Comparison of ENCODE assay signal across 18 mouse cellular contexts in the genomic region with DNA sequence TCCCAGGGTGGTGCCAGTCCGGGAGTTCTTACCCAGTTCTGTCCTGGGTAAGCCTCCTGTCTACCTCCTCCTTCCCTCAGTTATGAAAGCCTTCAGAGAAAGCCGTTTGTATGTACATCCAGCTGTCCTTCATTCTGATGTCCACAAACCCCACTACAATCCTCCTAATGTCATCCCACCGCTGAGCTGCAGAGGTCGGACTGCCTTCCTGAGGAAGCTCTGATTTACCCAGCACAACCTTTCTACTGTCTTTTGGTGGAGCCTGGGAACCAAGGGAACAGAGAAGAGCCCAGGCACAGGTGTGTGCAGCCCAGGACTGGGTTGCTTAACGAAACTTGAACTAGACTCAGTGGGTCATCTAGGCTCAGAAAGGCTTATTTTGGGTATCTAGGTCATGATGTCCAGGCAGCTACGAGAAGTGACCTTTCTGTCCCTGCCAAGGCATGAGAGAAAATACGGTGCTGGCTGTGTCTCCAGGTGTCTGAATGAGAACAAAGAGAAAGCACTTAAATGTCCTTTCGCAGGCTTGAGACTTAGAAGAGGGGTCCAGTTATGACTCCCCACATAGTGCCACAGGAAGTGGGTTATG.
DNase-seq lines count a peak whose midpoint lies in the region; ATAC-seq lines count a peak whose summit lies in the region.
"Had no signal": no experiment of that assay in that cellular context is flagged by ENCODE, and none has a peak within 500 bp of the region (broad histone marks: within the 10 kb centered on the region; RNA-seq: fewer than 3 reads in every experiment).

No protein-coding gene starts in this region.

- no peaks in the 10 kb centered on the region for H3K36me3 ChIP-seq in heart, embryonic 10.5 days
- H3K36me3 ChIP-seq in kidney, embryonic 15.5 days = no peaks in the 10 kb centered on the region
- H3K36me3 ChIP-seq: embryonic facial prominence, embryonic 15.5 days; liver, embryonic 13.5 days had no signal

- H3K4me1 ChIP-seq in heart, embryonic 10.5 days = peaks cover 11% of the 10 kb centered on the region
- no peaks in the 10 kb centered on the region for H3K4me1 ChIP-seq in kidney, embryonic 15.5 days
- H3K4me1 ChIP-seq: liver, embryonic 13.5 days had no signal

- intact Hi-C loops in heart, postnatal 14 days (cut with DNase I) = no loop called here

- no peak for ATAC-seq in kidney, embryonic 15.5 days (replicated peaks; ENCODE audit: low FRiP score)
- ATAC-seq: CD4-positive, CD25-positive, alpha-beta regulatory T cell, adult 4 months; hindbrain, embryonic 16.5 days; intestine, embryonic 16.5 days had no signal

- no peaks in the 10 kb centered on the region for H3K27me3 ChIP-seq in heart, embryonic 10.5 days (ENCODE audit: insufficient read depth, poor library complexity, severe bottlenecking)
- 0 out of 2 replicates have a peak, but pooled peaks cover 3% of the 10 kb centered on the region for H3K27me3 ChIP-seq in kidney, embryonic 15.5 days
- H3K27me3 ChIP-seq: embryonic facial prominence, embryonic 15.5 days; liver, embryonic 13.5 days had no signal

- no peak overlapping the region for H3K4me3 ChIP-seq in heart, embryonic 10.5 days
- no peak overlapping the region for H3K4me3 ChIP-seq in kidney, embryonic 15.5 days (replicated peaks)
- H3K4me3 ChIP-seq: embryonic facial prominence, embryonic 15.5 days; liver, embryonic 13.5 days had no signal

- no peaks in the 10 kb centered on the region for H3K9me3 ChIP-seq in heart, embryonic 10.5 days
- no peaks in the 10 kb centered on the region for H3K9me3 ChIP-seq in kidney, embryonic 15.5 days (replicated peaks)
- H3K9me3 ChIP-seq: embryonic facial prominence, embryonic 15.5 days; liver, embryonic 13.5 days had no signal

- H3K4me2 ChIP-seq in kidney, embryonic 15.5 days = no peak overlapping the region
- H3K4me2 ChIP-seq: embryonic facial prominence, embryonic 15.5 days; liver, embryonic 13.5 days; lung, embryonic 14.5 days had no signal

- H3K27ac ChIP-seq in heart, embryonic 10.5 days = 0 out of 2 replicates have a peak overlapping the region, but pooled peaks have one; percentile 25
- no peak overlapping the region for H3K27ac ChIP-seq in kidney, embryonic 15.5 days
- H3K27ac ChIP-seq: embryonic facial prominence, embryonic 15.5 days; liver, embryonic 13.5 days had no signal

- WGBS in heart, embryonic 10.5 days = 76% methylated on average over 8 of the region's 8 CpGs
- 82% methylated on average over 8 of the region's 8 CpGs for WGBS in kidney, embryonic 15.5 days

- DNase-seq in cerebellum, adult 11 months = peak; percentile 52
- no peak for DNase-seq in cerebellum, postnatal 10 days
- DNase-seq in heart, embryonic 10.5 days (ENCODE audit: low spot score) = no peak
- DNase-seq in heart, postnatal 14 days = no peak
- peak; percentile 64 to 72 for DNase-seq in cerebellum, adult 18-20 months
- peak; percentile 32 to 64 for DNase-seq in cerebellum, postnatal 36 days
- DNase-seq: adrenal gland, postnatal 14 days; gastrocnemius, postnatal 36 days; kidney, postnatal 4 days; liver, embryonic 13.5 days; lung, embryonic 14.5 days; right cerebral cortex, postnatal 4 days; thymus, postnatal 14 days had no signal

- H3K9ac ChIP-seq in kidney, embryonic 15.5 days = no peak overlapping the region
- H3K9ac ChIP-seq: embryonic facial prominence, embryonic 15.5 days; liver, embryonic 13.5 days; lung, embryonic 14.5 days had no signal

Comparison
In these comparisons a context has a peak if more than half of its experiments do, and no peak if none do; other contexts are left out.
1. DNase-seq: peak in cerebellum, adult 11 months (single experiment), cerebellum, adult 18-20 months (2 of 2) and cerebellum, postnatal 36 days (2 of 2); none in cerebellum, postnatal 10 days (0 of 2), heart, embryonic 10.5 days (single experiment) and heart, postnatal 14 days (0 of 2).